26 mouse cellular contexts compared by ENCODE assay signal in genomic region chr11:86714606-86715005, GRCm38 (mm10). TPM values are rescaled to one million over a fixed set of nuclear protein-coding genes. Genes with fewer than 3 reads are reported as not detected.
DNase-seq lines count a peak whose midpoint lies in the region; ATAC-seq and TF ChIP-seq lines count a peak whose summit lies in the region.
"Had no signal": no experiment of that assay in that cellular context is flagged by ENCODE, and none has a peak within 500 bp of the region (broad histone marks: within the 10 kb centered on the region; RNA-seq: fewer than 3 reads in every experiment).

No protein-coding gene starts in this region.

- TF ChIP-seq CTCF in gastrocnemius, adult 2 months (IDR thresholded peaks at IDR 0.05), result no peak
- TF ChIP-seq CTCF in CH12.LX (conservative IDR thresholded peaks at IDR 0.05 in 1 of 2, IDR thresholded peaks at IDR 0.05 in 1 of 2; ENCODE audit: low read depth in 2 of 2, low read length in 2 of 2), result no peak

- H3K9me3 ChIP-seq in heart, embryonic 16.5 days (replicated peaks; ENCODE audit: control insufficient read depth, low read length), result no peaks in the 10 kb centered on the region
- no peaks in the 10 kb centered on the region for H3K9me3 ChIP-seq in CH12.LX (replicated peaks; ENCODE audit: low read length)
- H3K9me3 ChIP-seq: embryonic facial prominence, embryonic 12.5 days; heart, embryonic 10.5 days; limb, embryonic 13.5 days; liver, embryonic 12.5 days; midbrain, embryonic 12.5 days; neural tube, embryonic 15.5 days had no signal

- dilution Hi-C loops in CH12.LX (cut with MboI; ENCODE audit: extremely low pct_ligation_motif_present, extremely low pct_unique_long_range_greater_than_20kb, low sequenced_read_pairs), result no loop called here

- DNase-seq in gastrocnemius, adult 2 months, result peak; percentile 65
- DNase-seq in gastrocnemius, postnatal 4 days (ENCODE audit: low spot score in 2 of 2), result no peak
- no peak for DNase-seq in heart, postnatal 14 days
- no peak for DNase-seq in CH12.LX (ENCODE audit: extremely low read depth)
- DNase-seq in gastrocnemius, postnatal 25 days, result peak; percentile 26
- DNase-seq in embryo, embryonic 11 days, result no peak
- DNase-seq in thymus, postnatal 14 days, result no peak
- DNase-seq: adrenal gland, postnatal 36 days; cerebellum, adult 11-12 months; cerebellum, postnatal 10 days; forebrain, postnatal 0 days; kidney, adult 9 months; kidney, postnatal 36 days; right cerebral cortex, adult 18-20 months; right cerebral cortex, postnatal 4 days; thymus, adult 2 months had no signal

- no peaks in the 10 kb centered on the region for H3K27me3 ChIP-seq in heart, embryonic 16.5 days (ENCODE audit: control insufficient read depth, insufficient read depth, low read length)
- no peaks in the 10 kb centered on the region for H3K27me3 ChIP-seq in CH12.LX (replicated peaks)
- H3K27me3 ChIP-seq: embryonic facial prominence, embryonic 12.5 days; limb, embryonic 13.5 days; liver, embryonic 12.5 days; midbrain, embryonic 12.5 days; neural tube, embryonic 15.5 days had no signal

- in situ Hi-C loops in CH12.LX (cut with MboI; ENCODE audit: low pct_ligation_motif_present, low pct_unique_long_range_greater_than_20kb, low sequenced_read_pairs), result no loop called here

- peaks cover 7% of the 10 kb centered on the region for H3K4me1 ChIP-seq in heart, embryonic 16.5 days (ENCODE audit: control insufficient read depth, insufficient read depth, low read length)
- peaks cover 4 to 63% of the 10 kb centered on the region in 2 experiments; a peak in 3 of 4 replicates for H3K4me1 ChIP-seq in CH12.LX (ENCODE audit: control insufficient read depth in 1 of 2, insufficient read depth in 2 of 2)
- H3K4me1 ChIP-seq: embryonic facial prominence, embryonic 12.5 days; heart, embryonic 10.5 days; limb, embryonic 13.5 days; liver, embryonic 12.5 days; midbrain, embryonic 12.5 days; neural tube, embryonic 15.5 days had no signal

- peaks cover 39% of the 10 kb centered on the region for H3K79me2 ChIP-seq in CH12.LX (replicated peaks; ENCODE audit: control insufficient read depth, extremely low read depth, insufficient read depth, poor library complexity, severe bottlenecking)

- peaks cover 48% of the 10 kb centered on the region for H3K36me3 ChIP-seq in heart, embryonic 16.5 days (ENCODE audit: control insufficient read depth, insufficient read depth)
- peaks cover 49 to 75% of the 10 kb centered on the region in 2 experiments for H3K36me3 ChIP-seq in CH12.LX (replicated peaks in 1 of 2; ENCODE audit: control insufficient read depth in 1 of 2, insufficient read depth in 1 of 2, low read length in 1 of 2)

- peak overlapping the region; percentile 36; the same call in 1 of the 2 replicates for H3K4me3 ChIP-seq in gastrocnemius, adult 2 months
- H3K4me3 ChIP-seq in heart, embryonic 16.5 days (ENCODE audit: low read length), result no peak overlapping the region
- no peak overlapping the region for H3K4me3 ChIP-seq in CH12.LX (replicated peaks in 1 of 3; ENCODE audit: low read depth in 2 of 3, low read length in 2 of 3, poor library complexity in 1 of 3)
- H3K4me3 ChIP-seq: embryonic facial prominence, embryonic 12.5 days; heart, embryonic 10.5 days; limb, embryonic 13.5 days; liver, embryonic 12.5 days; midbrain, embryonic 12.5 days; neural tube, embryonic 15.5 days had no signal

- no peak for TF ChIP-seq RAD21 in CH12.LX (IDR thresholded peaks at IDR 0.05; ENCODE audit: low read depth, low read length)

- no peak for TF ChIP-seq POLR2A in CH12.LX (IDR thresholded peaks at IDR 0.05; ENCODE audit: low read depth, low read length)

- no peak for ATAC-seq in heart, embryonic 16.5 days (replicated peaks; ENCODE audit: extremely low read depth, insufficient read depth, low FRiP score)
- ATAC-seq: forebrain, postnatal 0 days; hindbrain, postnatal 0 days; intestine, embryonic 16.5 days; liver, embryonic 12.5 days had no signal

- H3K9ac ChIP-seq in heart, embryonic 16.5 days (ENCODE audit: low read length), result no peak overlapping the region
- no peak overlapping the region for H3K9ac ChIP-seq in CH12.LX (ENCODE audit: insufficient read depth, low read depth)
- H3K9ac ChIP-seq: embryonic facial prominence, embryonic 12.5 days; forebrain, postnatal 0 days; limb, embryonic 13.5 days; liver, embryonic 12.5 days; midbrain, embryonic 12.5 days; neural tube, embryonic 15.5 days had no signal

- H3K27ac ChIP-seq in gastrocnemius, adult 2 months, result peak overlapping the region; percentile 95
- 0 out of 2 replicates have a peak overlapping the region, but pooled peaks have one; percentile 6 for H3K27ac ChIP-seq in heart, embryonic 16.5 days (ENCODE audit: low read length)
- H3K27ac ChIP-seq in CH12.LX (ENCODE audit: insufficient read depth, low read depth), result 0 out of 2 replicates have a peak overlapping the region, but pooled peaks have one; percentile 28
- H3K27ac ChIP-seq: embryonic facial prominence, embryonic 12.5 days; heart, embryonic 10.5 days; hindbrain, postnatal 0 days; limb, embryonic 13.5 days; liver, embryonic 12.5 days; midbrain, embryonic 12.5 days; neural tube, embryonic 15.5 days; stomach, postnatal 0 days had no signal

- no peak overlapping the region for H3K4me2 ChIP-seq in heart, embryonic 16.5 days (ENCODE audit: low read depth, low read length)
- H3K4me2 ChIP-seq in CH12.LX (ENCODE audit: insufficient read depth, low read depth, poor library complexity, severe bottlenecking), result no peak overlapping the region
- H3K4me2 ChIP-seq: embryonic facial prominence, embryonic 12.5 days; limb, embryonic 13.5 days; liver, embryonic 12.5 days; midbrain, embryonic 12.5 days; neural tube, embryonic 15.5 days had no signal

- no peak for TF ChIP-seq EP300 in CH12.LX (IDR thresholded peaks at IDR 0.05; ENCODE audit: low read length)

- intact Hi-C loops in gastrocnemius, adult 2 months (cut with DNase I), result no loop called here
- intact Hi-C loops in heart, postnatal 14 days (cut with DNase I), result no loop called here

TF ChIP-seq in CH12.LX, 34 proteins besides CTCF, POLR2A, EP300 and RAD21:
- TF ChIP-seq TCF12 (IDR thresholded peaks at IDR 0.05; ENCODE audit: low read depth, low read length), result no peak
- no peak for TF ChIP-seq JUND (conservative IDR thresholded peaks at IDR 0.05; ENCODE audit: low read depth, low read length)
- no peak for TF ChIP-seq POLR2AphosphoS2 (IDR thresholded peaks at IDR 0.05; ENCODE audit: low read depth, low read length)
- no peak for TF ChIP-seq UBTF (IDR thresholded peaks at IDR 0.05; ENCODE audit: low read depth, low read length)
- TF ChIP-seq RCOR1 (conservative IDR thresholded peaks at IDR 0.05; ENCODE audit: low read depth, low read length), result no peak
- no peak for TF ChIP-seq ZKSCAN1 (IDR thresholded peaks at IDR 0.05; ENCODE audit: borderline replicate concordance, low read depth, low read length)

RNA-seq across cellular contexts. Expression of gene Ptrh2, which starts 30.8 kb away (rescaled TPM):
- 1 to 10 TPM; 6.0 to 7.9 TPM for total RNA-seq in gastrocnemius, adult 2 months (2021)
- 10 to 100 TPM; 10.2 to 11.9 TPM for total RNA-seq in gastrocnemius, postnatal 4 days (2021)
- 19.2 and 19.8 TPM in 2 replicates for polyA plus RNA-seq in heart, embryonic 16.5 days (2015; fragmentation: Nextera tagmentation; extraction: Ambion mirVana)
- total RNA-seq in heart, postnatal 14 days (2021), result 1 to 10 TPM; 7.0 to 7.2 TPM
- total RNA-seq in CH12.LX (2012; rRNA removed) (29.8 and 39.4 TPM in 2 replicates), CH12.LX (2014; rRNA removed) (34.7 and 40.9 TPM in 2 replicates)
- polyA plus RNA-seq in CH12.LX (2012; ENCODE audit: insufficient read length, low read depth), result 48.2 and 54.5 TPM in 2 replicates
- 1 to 10 TPM; 5.1 to 5.3 TPM for total RNA-seq in gastrocnemius, postnatal 25 days (2021)

RNA-seq across cellular contexts. Expression of gene Vmp1, which starts 31.0 kb away (rescaled TPM):
- 100 to 1,000 TPM in 1 of 2 experiments, 10 to 100 TPM in 1; 84.0 to 115 TPM for total RNA-seq in gastrocnemius, adult 2 months (2021)
- 10 to 100 TPM; 55.1 to 65.5 TPM for total RNA-seq in gastrocnemius, postnatal 4 days (2021)
- 79.6 and 95.0 TPM in 2 replicates for polyA plus RNA-seq in heart, embryonic 16.5 days (2015; fragmentation: Nextera tagmentation; extraction: Ambion mirVana)
- total RNA-seq in heart, postnatal 14 days (2021), result 10 to 100 TPM; 55.3 to 59.2 TPM
- 80.9 and 86.9 TPM in 2 replicates for total RNA-seq in CH12.LX (2012; rRNA removed)
- 209 and 231 TPM in 2 replicates for total RNA-seq in CH12.LX (2014; rRNA removed)
- polyA plus RNA-seq in CH12.LX (2012; ENCODE audit: insufficient read length, low read depth), result 166 and 167 TPM in 2 replicates
- total RNA-seq in gastrocnemius, postnatal 25 days (2021), result 10 to 100 TPM; 83.0 to 89.8 TPM

RNA-seq across cellular contexts. Expression of gene Cltc, which starts 42.8 kb away (rescaled TPM):
- 100 to 1,000 TPM; 134 to 136 TPM for total RNA-seq in gastrocnemius, adult 2 months (2021)
- 100 to 1,000 TPM; 185 to 196 TPM for total RNA-seq in gastrocnemius, postnatal 4 days (2021)
- 119 and 127 TPM in 2 replicates for polyA plus RNA-seq in heart, embryonic 16.5 days (2015; fragmentation: Nextera tagmentation; extraction: Ambion mirVana)
- total RNA-seq in heart, postnatal 14 days (2021), result 100 to 1,000 TPM; 159 to 171 TPM
- total RNA-seq in CH12.LX (2012; rRNA removed) (140 and 174 TPM in 2 replicates), CH12.LX (2014; rRNA removed) (284 and 303 TPM in 2 replicates)
- polyA plus RNA-seq in CH12.LX (2012; ENCODE audit: insufficient read length, low read depth), result 219 and 256 TPM in 2 replicates
- total RNA-seq in gastrocnemius, postnatal 25 days (2021), result 100 to 1,000 TPM; 111 to 112 TPM

Comparison
In these comparisons a context has a peak if more than half of its experiments do, and no peak if none do; other contexts are left out.
1. DNase-seq: peak in gastrocnemius, adult 2 months (single experiment) and gastrocnemius, postnatal 25 days (single experiment); none in gastrocnemius, postnatal 4 days (0 of 2), heart, postnatal 14 days (0 of 2), CH12.LX (single experiment), embryo, embryonic 11 days (single experiment) and thymus, postnatal 14 days (single experiment).
2. H3K27ac ChIP-seq: peak in every context shown above with its lines; median percentile 95 in gastrocnemius, adult 2 months; 28 in CH12.LX; 6 in heart, embryonic 16.5 days.